Mouse (Mus musculus) ovary, postnatal 36 days (tissue): ENCODE measurements around the gene Hexdc.

ENCODE experiments used
- DNase-seq: peaks from one replicate; pipeline ENCODE4 v3.0.0; 2022; ENCODE audit warnings: low spot score, mixed read lengths

The Hexdc gene

GRCm38 (mm10) chr11:121204161-121205006 lies at the start of gene Hexdc, which contains the start of gene Ogfod3:
TSS of gene Hexdc (plus strand) at chr11:121204433.
TSS of gene Ogfod3 (minus strand) at chr11:121204711.
- DNase-seq: peak; percentile 96

- DNase-seq: peak; percentile 20
Measured at GRCm38 (mm10) chr11:121156411-121156891, 47.8 kb upstream of the Hexdc start.

GRCm38 (mm10) chr11:121159971-121160370 lies 44.3 kb upstream of the Hexdc start, which contains the start of gene Uts2r:
TSS of gene Uts2r (plus strand) at chr11:121160271.
- DNase-seq: no peak

GRCm38 (mm10) chr11:121160636-121161346 lies 43.4 kb upstream of the Hexdc start:
- no peak for DNase-seq

- no peak for DNase-seq
Measured at GRCm38 (mm10) chr11:121163751-121164150, 40.5 kb upstream of the Hexdc start.

- no peak for DNase-seq
Measured at GRCm38 (mm10) chr11:121173203-121173602, 31.0 kb upstream of the Hexdc start.

- no peak for DNase-seq
Measured at GRCm38 (mm10) chr11:121174234-121174633, 30.0 kb upstream of the Hexdc start.

GRCm38 (mm10) chr11:121176285-121177270 lies 27.7 kb upstream of the Hexdc start:
- DNase-seq: peak; percentile 44

GRCm38 (mm10) chr11:121189681-121190080 lies 14.6 kb upstream of the Hexdc start:
- DNase-seq: no peak

- DNase-seq: no peak
Measured at GRCm38 (mm10) chr11:121192742-121193141, 11.5 kb upstream of the Hexdc start.

- DNase-seq: no peak
Measured at GRCm38 (mm10) chr11:121193415-121193814, 10.8 kb upstream of the Hexdc start.

- no peak for DNase-seq
Measured at GRCm38 (mm10) chr11:121198622-121199021, 5.6 kb upstream of the Hexdc start.

GRCm38 (mm10) chr11:121199851-121200250 lies 4.4 kb upstream of the Hexdc start:
- DNase-seq: no peak

- no peak for DNase-seq
Measured at GRCm38 (mm10) chr11:121200781-121201180, 3.5 kb upstream of the Hexdc start.

GRCm38 (mm10) chr11:121201436-121202198 lies 2.6 kb upstream of the Hexdc start:
- DNase-seq: no peak

GRCm38 (mm10) chr11:121203859-121204160 lies 423 bp upstream of the Hexdc start:
- no peak for DNase-seq

- DNase-seq: no peak
Measured at GRCm38 (mm10) chr11:121216831-121217230, 12.6 kb downstream of the Hexdc start.

GRCm38 (mm10) chr11:121219776-121220175 lies 15.5 kb downstream of the Hexdc start:
- DNase-seq: no peak

GRCm38 (mm10) chr11:121220771-121221170 lies 16.5 kb downstream of the Hexdc start:
- no peak for DNase-seq

- DNase-seq: no peak
Measured at GRCm38 (mm10) chr11:121221321-121222010, 17.2 kb downstream of the Hexdc start.
